ENCODE assay signal across 17 mouse cellular contexts in genomic region chr11:33957595-33957994, GRCm38 (mm10). TPM values are rescaled to one million over a fixed set of nuclear protein-coding genes. Genes with fewer than 3 reads are reported as not detected.
"Had no signal": no experiment of that assay in that cellular context is flagged by ENCODE, and none has a peak within 500 bp of the region (broad histone marks: within the 10 kb centered on the region; RNA-seq: fewer than 3 reads in every experiment).

No protein-coding gene starts in this region.

- H3K9ac ChIP-seq: limb, embryonic 13.5 days; liver, embryonic 15.5 days had no signal

- H3K4me3 ChIP-seq: limb, embryonic 13.5 days; liver, embryonic 15.5 days had no signal

- H3K36me3 ChIP-seq: limb, embryonic 13.5 days; liver, embryonic 15.5 days had no signal

- H3K4me2 ChIP-seq: limb, embryonic 13.5 days; liver, embryonic 11.5 days; liver, embryonic 15.5 days had no signal

- DNase-seq: kidney, adult 2 months; kidney, postnatal 36 days; left cerebral cortex, postnatal 4 days; lung, adult 2 months; lung, postnatal 36 days; midbrain, embryonic 14.5 days; right cerebral cortex, postnatal 25 days; thymus, adult 2 months; thymus, postnatal 25 days had no signal

- H3K4me1 ChIP-seq: liver, embryonic 15.5 days had no signal

- ATAC-seq: intestine, embryonic 16.5 days; lung, postnatal 0 days had no signal

- H3K27ac ChIP-seq: kidney, postnatal 0 days; limb, embryonic 13.5 days; liver, embryonic 15.5 days had no signal

- H3K9me3 ChIP-seq: limb, embryonic 13.5 days; liver, embryonic 15.5 days had no signal

- H3K27me3 ChIP-seq: limb, embryonic 13.5 days; liver, embryonic 15.5 days had no signal

RNA-seq across cellular contexts. Expression of gene Kcnmb1, which starts 5.2 kb away (rescaled TPM):
- total RNA-seq: megakaryocyte progenitor cell, adult 5-6 weeks; monocyte, adult 5-6 weeks had no signal
- polyA plus RNA-seq: liver, embryonic 15.5 days had no signal

RNA-seq across cellular contexts. Expression of gene Kcnip1, which starts 35.4 kb away (rescaled TPM):
- total RNA-seq: megakaryocyte progenitor cell, adult 5-6 weeks; monocyte, adult 5-6 weeks had no signal
- polyA plus RNA-seq: kidney, adult 2 months had no signal
